Mouse (Mus musculus) ES-Bruce4 (cell line): ENCODE measurements at regions not wholly inside any gene's neighbourhood (a gene's known extent, or its start where the extent isn't known, plus 50 kb on each side); places are given as distances from the start of the nearest gene placed in this dataset.

Source experiments
- H3K27ac ChIP-seq: 2 replicates; pipeline ENCODE4 v1.5.1; 2012; ENCODE audit warnings: low read length, inconsistent platforms; ENCODE audit not compliant: insufficient read depth
- H3K27me3 ChIP-seq: 2 replicates; pipeline ENCODE4 v1.6.1; 2012; ENCODE audit warnings: mild to moderate bottlenecking, low read length, inconsistent platforms; ENCODE audit not compliant: control insufficient read depth, poor library complexity, insufficient read depth, severe bottlenecking
- H3K36me3 ChIP-seq: 2 replicates; pipeline ENCODE4 v1.6.1; 2012; ENCODE audit warnings: inconsistent platforms, mild to moderate bottlenecking, low read length, moderate library complexity; ENCODE audit not compliant: control insufficient read depth, poor library complexity, insufficient read depth, severe bottlenecking
- H3K4me1 ChIP-seq: one replicate; pipeline ENCODE4 v1.8.1; 2011; ENCODE audit warnings: low read length; ENCODE audit not compliant: control insufficient read depth, insufficient read depth
- H3K4me3 ChIP-seq: 2 replicates; pipeline ENCODE4 v1.5.1; 2011; ENCODE audit warnings: low read depth, mild to moderate bottlenecking, low read length
- H3K9ac ChIP-seq: 2 replicates; pipeline ENCODE4 v1.6.1; 2012; ENCODE audit warnings: low read depth, mild to moderate bottlenecking, inconsistent platforms; ENCODE audit not compliant: poor library complexity, severe bottlenecking
- H3K9me3 ChIP-seq: replicated peaks from 2 replicates; pipeline ENCODE4 v1.6.1; 2012; ENCODE audit warnings: mild to moderate bottlenecking, low read length, inconsistent platforms; ENCODE audit not compliant: control insufficient read depth, poor library complexity, insufficient read depth, severe bottlenecking
- CTCF ChIP-seq: IDR thresholded peaks from one replicate; pipeline ENCODE4 v1.8.1; 2011; ENCODE audit warnings: low read depth, low read length
- EP300 ChIP-seq: IDR thresholded peaks from 2 replicates; pipeline ENCODE4 v1.6.1; 2011; ENCODE audit warnings: low read depth, low read length; ENCODE audit not compliant: insufficient read depth
- POLR2A ChIP-seq: IDR thresholded peaks from one replicate; pipeline ENCODE4 v1.8.1; 2011; ENCODE audit warnings: low read length; ENCODE audit not compliant: insufficient read depth

DNA sequence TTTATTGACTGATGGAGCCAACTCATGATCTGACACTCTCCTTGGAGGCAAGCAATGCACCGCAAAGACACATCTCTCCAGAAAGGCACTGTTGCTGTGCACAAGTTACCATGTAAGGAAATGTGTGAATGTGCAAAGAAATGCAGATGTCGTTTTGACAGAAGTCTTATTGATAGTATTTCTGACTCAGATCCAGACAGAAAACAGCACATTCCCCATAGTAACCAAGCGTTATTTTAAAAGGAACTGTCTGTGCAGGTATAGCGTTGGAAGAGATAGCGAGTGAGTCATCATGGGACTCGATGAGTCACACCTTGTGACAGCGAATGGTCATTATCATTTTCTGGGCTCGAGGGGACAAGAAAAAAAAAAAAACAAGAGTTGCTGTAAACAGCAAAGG, 52.9 kb upstream of the Lifr start:
- TF ChIP-seq EP300 = no peak
- Histone ChIP-seq H3K9ac (no peak overlapping the region), H3K4me1 (peaks cover 1% of the 10 kb centered on the region), H3K27ac (no peak overlapping the region), H3K9me3 (no peaks in the 10 kb centered on the region), H3K4me3 (no peak overlapping the region), H3K27me3 (no peaks in the 10 kb centered on the region), H3K36me3 (no peaks in the 10 kb centered on the region)

DNA sequence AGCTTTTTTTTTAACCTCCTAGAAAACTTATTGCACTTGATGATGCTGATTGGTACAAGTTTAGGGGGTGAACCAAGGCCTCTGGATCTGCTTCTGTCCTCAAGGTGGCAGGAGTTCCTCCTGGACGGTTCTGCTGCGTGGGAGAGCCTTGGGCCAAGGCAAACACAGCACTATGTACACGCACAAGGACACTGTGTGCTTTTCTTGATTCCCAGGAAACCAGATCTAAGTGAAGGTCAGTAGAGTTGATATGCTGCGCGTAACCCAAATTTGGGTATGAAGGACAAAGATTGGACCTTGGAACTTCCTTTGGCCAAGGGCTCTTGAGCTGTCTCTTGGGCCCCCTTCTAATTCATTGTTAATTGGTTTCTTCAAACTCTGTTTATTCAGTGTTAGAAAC, 51.3 kb upstream of the Lifr start:
- no peak overlapping the region for H3K27ac ChIP-seq
- H3K36me3 ChIP-seq = no peaks in the 10 kb centered on the region
- no peak overlapping the region for H3K9ac ChIP-seq
- no peaks in the 10 kb centered on the region for H3K27me3 ChIP-seq
- H3K4me1 ChIP-seq = peaks cover 1% of the 10 kb centered on the region
- H3K4me3 ChIP-seq = no peak overlapping the region
- H3K9me3 ChIP-seq = no peaks in the 10 kb centered on the region
- peak; percentile 4 for TF ChIP-seq CTCF
- no peak for TF ChIP-seq EP300

DNA sequence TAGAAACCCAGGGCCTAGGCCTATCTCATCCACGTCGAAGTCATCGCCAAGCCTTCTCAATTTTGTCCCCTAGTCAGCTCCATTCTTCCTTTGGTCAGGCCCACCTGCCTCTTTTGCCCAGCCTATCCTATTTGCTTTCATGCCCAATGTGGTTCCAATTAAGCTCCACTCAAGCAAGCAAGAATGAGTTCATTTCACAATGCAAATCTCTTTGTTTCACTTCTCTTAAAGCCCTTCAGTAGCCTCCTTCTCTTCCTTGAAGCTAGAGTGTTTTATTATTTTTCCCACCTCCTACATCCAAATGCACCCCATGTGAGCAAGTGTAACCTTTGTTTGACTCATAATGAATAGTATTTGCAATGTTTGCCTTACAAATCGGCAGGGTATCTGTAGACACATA, 50.6 kb upstream of the Lifr start:
- H3K9ac ChIP-seq = no peak overlapping the region
- H3K4me1 ChIP-seq = peaks cover 1% of the 10 kb centered on the region
- H3K27me3 ChIP-seq = no peaks in the 10 kb centered on the region
- H3K27ac ChIP-seq = no peak overlapping the region
- TF ChIP-seq CTCF (no peak), EP300 (no peak), POLR2A (no peak)
- no peaks in the 10 kb centered on the region for H3K36me3 ChIP-seq
- H3K9me3 ChIP-seq = no peaks in the 10 kb centered on the region
- no peak overlapping the region for H3K4me3 ChIP-seq
